Mouse (Mus musculus): ENCODE measurements around the gene Map3k5.

- no peak for TF ChIP-seq POLR2A (IDR thresholded peaks at IDR 0.05; ENCODE audit: borderline replicate concordance, extremely low read depth, low read depth, low read length)
- no peak for TF ChIP-seq CTCF (IDR thresholded peaks at IDR 0.05; ENCODE audit: insufficient read depth, low read length)
These were observed 71.2 kb downstream of the Map3k5 start for GRCm38 (mm10) chr10:20005491-20005952.

All from lung, adult 2 months (tissue).